Mouse (Mus musculus) megakaryocyte, adult 5-6 weeks (primary cell): Measurements from ENCODE around the gene Rdh5. TPM values are rescaled to one million over a fixed set of nuclear protein-coding genes. Genes with fewer than 3 reads are reported as not detected.

Experiments used
- ATAC-seq: 2 replicates; pipeline ENCODE4 v1.8.0; 2016; ENCODE audit warnings: mild to moderate bottlenecking, inconsistent platforms; ENCODE audit not compliant: poor library complexity, severe bottlenecking
- total RNA-seq, 2 experiments: library from RNA; stranded (forward) in 1 of 2; stranded (reverse) in 1 of 2; fragments of 153-499, 151-499 nt in 1 of 2; fragments of 221-1000, 200-1000 nt in 1 of 2; gene quantifications; 2 replicates each; pipeline versions ENCODE4 v1.2.3 to v1.2.4; 2015 to 2017

Rdh5 gene
- total RNA-seq, 2 experiments from 2014 or later, result 3.6 to 6.0 TPM

GRCm38 (mm10) chr10:128931441-128931840 is 8.8 kb upstream of the Rdh5 start:
- no peak for ATAC-seq

DNA sequence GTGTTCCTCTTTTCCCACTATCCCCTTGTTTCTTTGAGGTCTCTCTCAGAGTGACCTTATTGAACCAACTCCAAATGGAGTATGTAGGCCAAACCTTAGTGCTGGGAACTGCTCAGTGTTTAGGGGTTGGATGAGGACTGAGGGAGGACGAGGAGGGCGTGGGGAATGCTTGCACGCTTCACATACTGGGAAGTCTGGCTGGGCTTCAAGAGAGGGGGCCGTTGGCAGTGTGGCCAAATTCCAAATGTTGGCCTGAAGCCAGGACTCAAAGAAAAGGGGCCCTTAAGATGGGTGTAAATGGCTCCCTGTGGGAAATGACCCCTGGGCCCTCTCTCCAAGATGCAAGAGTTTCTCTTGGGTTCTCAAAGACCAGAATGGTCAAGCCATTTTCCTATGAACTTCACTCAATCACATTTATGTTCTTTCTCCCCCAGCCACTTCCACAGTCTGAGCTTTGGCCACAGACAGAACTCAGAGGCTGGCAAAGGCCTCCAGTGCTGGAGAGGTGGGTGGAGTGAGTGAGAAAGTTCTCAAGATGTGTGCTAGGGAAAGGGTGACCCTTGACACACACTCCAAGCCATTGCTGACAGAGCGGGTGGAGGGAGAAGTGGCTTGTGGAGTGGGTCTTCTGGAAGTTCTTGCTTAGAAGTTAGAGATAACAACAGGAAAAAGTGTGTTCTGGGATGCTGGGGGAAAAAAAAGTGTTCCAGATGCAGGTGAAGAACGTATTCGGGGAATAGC is 7.1 kb upstream of the Rdh5 start:
- ATAC-seq, result no peak

- ATAC-seq, result no peak
These were observed 5.7 kb upstream of the Rdh5 start for GRCm38 (mm10) chr10:128928356-128928755.

DNA sequence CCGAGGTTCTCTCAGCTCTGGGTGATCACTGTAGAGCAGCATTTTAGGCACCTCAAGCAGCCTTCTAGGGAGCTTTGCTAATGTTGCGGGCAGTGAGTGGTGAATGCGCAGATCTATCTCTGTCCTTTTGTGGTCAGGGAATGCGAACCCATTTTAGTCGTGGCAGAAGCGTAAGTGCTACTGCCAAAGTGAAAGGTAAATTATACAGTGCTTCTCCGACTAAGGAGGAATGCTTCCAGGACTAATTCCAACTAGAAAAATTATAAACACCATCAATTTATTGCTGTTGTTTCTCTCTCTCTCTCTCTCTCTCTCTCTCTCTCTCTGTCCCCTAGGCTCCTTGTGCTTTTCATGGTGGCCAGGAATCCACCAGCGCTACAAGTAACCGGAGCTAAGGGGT is 1.2 kb upstream of the Rdh5 start, which contains the start of gene Bloc1s1:
Gene Bloc1s1 (minus strand): TSS at position 101 of the 400 bp plus-strand sequence.
- ATAC-seq, result no peak

GRCm38 (mm10) chr10:128923013-128923691 is 464 bp upstream of the Rdh5 start:
- peak; percentile 97 for ATAC-seq

GRCm38 (mm10) chr10:128921883-128922821 is 536 bp downstream of the Rdh5 start:
- ATAC-seq, result no peak

DNA sequence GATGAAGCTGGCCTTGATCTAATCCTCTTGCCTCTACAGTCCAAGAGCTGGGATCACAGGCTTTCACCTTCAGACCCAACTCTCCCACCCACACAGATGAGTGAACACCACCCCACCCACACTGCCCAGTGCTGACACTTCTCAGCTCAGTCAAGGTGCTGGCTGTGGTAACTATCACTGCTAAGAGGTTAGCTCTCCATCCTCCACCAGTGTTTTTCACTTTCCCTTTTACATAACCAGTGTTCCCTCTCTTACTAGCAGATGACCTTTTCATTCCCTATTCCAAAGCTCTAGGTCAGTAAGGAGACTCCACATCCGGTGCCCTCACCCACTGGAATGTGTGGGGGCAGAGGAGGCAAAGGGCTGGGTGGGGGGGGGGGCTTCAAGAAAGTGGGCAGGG is 1.4 kb downstream of the Rdh5 start:
- ATAC-seq, result no peak

DNA sequence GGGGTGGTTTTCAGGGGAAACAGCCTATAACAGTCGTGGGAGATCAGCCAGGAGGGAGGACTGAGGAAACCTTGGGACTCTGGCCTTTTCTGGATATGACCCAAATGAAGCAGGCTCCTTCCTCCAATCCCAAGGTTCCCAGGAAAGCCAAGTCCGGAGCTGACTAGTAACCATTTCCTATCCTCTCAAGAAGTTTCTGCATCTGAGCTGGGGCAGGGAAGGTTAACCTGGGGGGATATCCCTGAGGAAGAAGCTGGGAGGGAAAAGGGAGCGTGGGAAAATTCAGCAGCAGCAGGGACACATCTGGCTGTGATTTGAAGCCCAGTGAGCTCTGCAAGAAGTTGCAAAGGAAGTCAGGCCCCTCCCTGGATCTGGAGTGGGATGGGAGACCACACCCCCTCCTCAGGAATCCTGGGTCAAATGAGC is 1.9 kb downstream of the Rdh5 start:
- ATAC-seq, result no peak

DNA sequence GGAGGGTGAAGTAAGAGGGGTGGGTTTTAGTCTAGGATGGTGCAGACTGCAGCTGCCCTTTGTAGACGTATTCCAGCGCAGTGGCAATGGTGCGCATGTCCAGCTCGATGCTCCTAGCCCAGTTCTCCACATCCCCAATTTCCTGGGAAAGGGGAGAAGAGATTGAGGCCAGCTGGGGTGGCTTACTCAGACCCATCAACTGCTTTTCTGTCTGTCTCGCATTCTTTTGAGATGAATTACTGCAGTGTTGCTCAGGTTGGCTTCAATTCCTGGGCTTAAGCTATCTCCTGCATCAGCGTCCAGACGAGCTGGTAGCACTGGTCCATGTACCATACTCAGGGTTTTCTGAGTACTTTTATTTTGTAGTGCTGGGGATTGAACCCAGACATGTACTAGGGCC is 2.7 kb downstream of the Rdh5 start:
- ATAC-seq, result no peak

- no peak for ATAC-seq
These were observed 3.5 kb downstream of the Rdh5 start for GRCm38 (mm10) chr10:128919203-128919631.

DNA sequence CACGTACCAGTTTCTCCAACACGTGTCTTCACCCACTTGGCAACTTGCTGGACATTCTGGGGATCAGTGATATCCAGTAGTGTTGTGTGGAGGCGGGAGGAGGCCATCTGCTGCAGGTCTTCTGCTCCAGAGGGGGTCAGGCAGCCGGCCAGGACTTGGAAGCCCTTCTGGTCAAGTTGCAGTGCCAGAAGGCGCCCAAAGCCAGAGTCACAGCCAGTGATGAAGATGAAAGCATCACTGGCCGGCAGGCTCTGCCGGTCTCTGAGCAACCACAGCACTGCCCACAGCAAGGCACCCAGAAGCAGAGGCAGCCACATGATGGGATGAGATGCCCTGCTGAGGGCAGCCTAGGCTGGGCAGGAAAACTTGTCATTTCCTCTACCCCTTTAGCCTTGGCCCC is 4.4 kb downstream of the Rdh5 start:
- ATAC-seq, result no peak

GRCm38 (mm10) chr10:128917400-128917799 is 5.3 kb downstream of the Rdh5 start:
- no peak for ATAC-seq

DNA sequence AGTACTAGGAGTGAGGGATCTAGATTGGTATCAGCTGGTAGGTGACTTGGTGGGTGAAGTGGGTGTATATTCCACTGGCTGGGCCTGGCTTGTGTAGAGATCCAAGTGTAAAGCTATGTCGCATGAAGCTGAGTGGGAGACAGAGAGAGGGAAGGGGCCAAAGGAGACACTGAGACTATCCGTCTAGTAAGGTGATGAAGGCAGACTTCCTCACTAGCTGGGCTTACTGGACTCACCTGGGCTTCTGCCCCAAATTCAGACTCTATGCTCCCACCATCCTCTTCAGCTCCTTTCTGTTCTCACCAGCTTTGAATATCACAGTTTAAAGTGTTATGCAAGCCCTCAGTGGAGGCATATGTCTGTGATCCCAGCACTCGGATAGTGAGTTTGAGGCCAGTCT is 6.0 kb downstream of the Rdh5 start:
- no peak for ATAC-seq

- ATAC-seq, result no peak
These were observed 7.1 kb downstream of the Rdh5 start for GRCm38 (mm10) chr10:128915550-128915949.

- ATAC-seq, result no peak
These were observed 9.0 kb downstream of the Rdh5 start for GRCm38 (mm10) chr10:128913696-128914095.

- peak; percentile 55 for ATAC-seq
These were observed 9.5 kb downstream of the Rdh5 start for GRCm38 (mm10) chr10:128913219-128913618.

DNA sequence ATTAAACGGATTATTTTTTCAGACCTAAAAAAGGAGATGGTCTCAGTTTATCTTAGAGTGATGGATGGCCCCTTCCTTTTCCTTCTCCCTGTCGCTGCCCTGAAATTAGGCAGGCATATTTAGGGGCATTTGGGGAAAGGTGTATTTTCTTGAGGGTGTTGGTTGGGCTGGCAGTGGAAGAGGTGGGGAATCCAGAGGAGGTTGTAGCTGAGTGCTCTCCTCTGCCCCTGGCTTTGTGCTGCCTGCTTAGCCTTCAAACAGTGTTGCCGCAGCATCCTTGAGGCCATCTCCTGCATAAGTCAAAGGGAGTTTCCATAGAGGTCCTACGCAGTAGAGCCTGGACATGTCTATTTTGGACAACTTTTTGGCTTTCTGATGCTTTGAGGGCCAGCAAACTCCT is 9.9 kb downstream of the Rdh5 start:
- ATAC-seq, result no peak

DNA sequence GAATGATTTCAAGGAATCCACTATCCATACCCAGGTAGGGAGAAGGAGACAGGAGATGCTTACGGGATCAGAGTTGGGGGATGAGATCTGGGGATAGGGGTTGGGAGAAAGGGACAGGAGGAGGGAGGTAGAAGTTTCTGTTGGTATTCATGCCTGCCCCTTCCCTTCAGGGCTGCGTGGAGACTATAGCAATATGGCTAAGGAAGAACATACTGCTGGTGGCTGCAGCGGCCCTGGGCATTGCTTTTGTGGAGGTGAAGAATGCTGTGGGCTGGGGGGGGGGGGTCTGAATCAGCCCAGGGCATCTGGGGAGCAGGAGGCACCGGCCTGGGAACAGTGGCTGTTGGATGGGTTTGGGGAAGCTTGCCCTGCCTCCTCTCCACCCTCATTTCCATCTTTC is 10.4 kb downstream of the Rdh5 start:
- no peak for ATAC-seq

GRCm38 (mm10) chr10:128911430-128911829 is 11.3 kb downstream of the Rdh5 start:
- peak; percentile 51 for ATAC-seq

DNA sequence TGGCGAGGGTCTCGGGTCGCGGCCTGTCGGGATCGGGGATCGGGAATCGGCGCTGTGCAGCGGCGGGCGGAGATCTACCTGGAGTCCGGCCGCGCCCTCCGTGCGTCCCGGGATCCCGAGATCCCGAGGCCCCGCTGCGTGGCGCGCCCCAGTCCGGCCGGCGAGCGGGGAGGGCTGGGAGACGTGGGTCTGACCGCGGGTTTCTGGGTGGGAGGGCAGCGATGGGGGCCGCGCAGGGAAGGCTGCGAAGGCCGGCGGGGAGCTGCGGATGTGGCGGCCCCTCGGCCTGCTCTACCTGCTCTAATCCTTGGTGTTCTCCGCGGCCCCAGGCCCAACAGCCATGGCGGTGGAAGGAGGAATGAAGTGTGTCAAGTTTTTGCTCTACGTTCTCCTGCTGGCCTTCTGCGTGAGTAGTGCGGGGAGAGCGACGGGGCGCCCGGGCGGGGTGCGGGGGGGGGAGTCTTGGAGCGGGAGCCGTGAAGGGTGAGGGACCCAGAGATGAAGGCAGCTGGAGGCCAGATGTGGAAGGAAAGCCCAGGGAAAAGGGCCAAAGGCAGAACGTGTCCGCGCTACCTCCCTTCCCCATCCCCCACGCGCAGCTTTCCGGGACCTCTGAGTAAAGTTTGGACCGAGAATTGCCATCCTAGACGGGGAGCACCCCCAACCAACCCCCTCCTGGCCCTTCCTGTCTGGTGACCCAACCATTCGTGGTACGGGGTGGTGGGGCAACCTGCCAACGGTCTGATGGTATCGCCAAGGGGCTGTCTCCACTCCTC is 12.4 kb downstream of the Rdh5 start:
- peak; percentile 45 for ATAC-seq
